Mouse (Mus musculus): ENCODE data around the gene Terb2.

The Terb2 gene
- long read RNA-seq, experiment 1, result 0 reads
- long read RNA-seq, experiment 2, result 0 reads

GRCm38 (mm10) chr2:122186106-122186505 is at the start of gene Terb2, which contains the start of gene Patl2:
TSS of gene Terb2 (plus strand) at chr2:122186272.
TSS of gene Patl2 (minus strand) at chr2:122186189.
- intact Hi-C loops (cut with DNase I), result no loop called here

- intact Hi-C loops (cut with DNase I), result no loop called here
Observed at GRCm38 (mm10) chr2:122137839-122138465, 48.1 kb upstream of the Terb2 start.

GRCm38 (mm10) chr2:122140815-122141214 is 45.3 kb upstream of the Terb2 start:
- intact Hi-C loops (cut with DNase I), result no loop called here

- intact Hi-C loops (cut with DNase I), result no loop called here
Observed at GRCm38 (mm10) chr2:122141332-122141967, 44.6 kb upstream of the Terb2 start.

- intact Hi-C loops (cut with DNase I), result no loop called here
Observed at GRCm38 (mm10) chr2:122143111-122143510, 43.0 kb upstream of the Terb2 start.

- intact Hi-C loops (cut with DNase I), result no loop called here
Observed at GRCm38 (mm10) chr2:122145756-122146155, 40.3 kb upstream of the Terb2 start.

- intact Hi-C loops (cut with DNase I), result no loop called here
Observed at GRCm38 (mm10) chr2:122146687-122147086, 39.4 kb upstream of the Terb2 start.

GRCm38 (mm10) chr2:122147508-122148241 is 38.4 kb upstream of the Terb2 start, which contains the start of gene B2m:
TSS of gene B2m (plus strand) at chr2:122147686.
- intact Hi-C loops (cut with DNase I), result no loop called here

GRCm38 (mm10) chr2:122148242-122148917 is 37.7 kb upstream of the Terb2 start:
- intact Hi-C loops (cut with DNase I), result no loop called here

GRCm38 (mm10) chr2:122149316-122149715 is 36.8 kb upstream of the Terb2 start:
- intact Hi-C loops (cut with DNase I), result no loop called here

- intact Hi-C loops (cut with DNase I), result no loop called here
Observed at GRCm38 (mm10) chr2:122149716-122150115, 36.4 kb upstream of the Terb2 start.

- intact Hi-C loops (cut with DNase I), result no loop called here
Observed at GRCm38 (mm10) chr2:122151221-122151620, 34.9 kb upstream of the Terb2 start.

- intact Hi-C loops (cut with DNase I), result no loop called here
Observed at GRCm38 (mm10) chr2:122152850-122153249, 33.2 kb upstream of the Terb2 start.

GRCm38 (mm10) chr2:122153681-122154365 is 32.2 kb upstream of the Terb2 start:
- intact Hi-C loops (cut with DNase I), result no loop called here

GRCm38 (mm10) chr2:122154479-122154878 is 31.6 kb upstream of the Terb2 start:
- intact Hi-C loops (cut with DNase I), result no loop called here

- intact Hi-C loops (cut with DNase I), result no loop called here
Observed at GRCm38 (mm10) chr2:122155292-122155691, 30.8 kb upstream of the Terb2 start.

GRCm38 (mm10) chr2:122156051-122156700 is 29.9 kb upstream of the Terb2 start:
- intact Hi-C loops (cut with DNase I), result no loop called here

GRCm38 (mm10) chr2:122157561-122157960 is 28.5 kb upstream of the Terb2 start:
- intact Hi-C loops (cut with DNase I), result no loop called here

- intact Hi-C loops (cut with DNase I), result no loop called here
Observed at GRCm38 (mm10) chr2:122158362-122158802, 27.7 kb upstream of the Terb2 start.

GRCm38 (mm10) chr2:122159667-122160066 is 26.4 kb upstream of the Terb2 start:
- intact Hi-C loops (cut with DNase I), result loop anchor here (2.0 to 5.0 kb wide), 2 partner anchors 42 to 89 kb away; partner anchors contain the start of gene Spg11
